Mouse (Mus musculus) layer of hippocampus, adult 9-10 months (tissue): ENCODE results near the gene Mkrn2os.
A peak's percentile ranks its signal among the peaks of the same experiment; 100 is the strongest.

Experiments used
- DNase-seq: peaks from one replicate; pipeline ENCODE4 v3.0.0; 2022; ENCODE audit warnings: low spot score

Gene Mkrn2os

GRCm38 (mm10) chr6:115582328-115583115, 9.9 kb downstream of the Mkrn2os start:
- DNase-seq, result no peak

GRCm38 (mm10) chr6:115580810-115581209, 11.6 kb downstream of the Mkrn2os start:
- no peak for DNase-seq

GRCm38 (mm10) chr6:115577941-115578340, 14.4 kb downstream of the Mkrn2os start:
- no peak for DNase-seq

GRCm38 (mm10) chr6:115577407-115577806, 15.0 kb downstream of the Mkrn2os start:
- DNase-seq, result no peak

DNA sequence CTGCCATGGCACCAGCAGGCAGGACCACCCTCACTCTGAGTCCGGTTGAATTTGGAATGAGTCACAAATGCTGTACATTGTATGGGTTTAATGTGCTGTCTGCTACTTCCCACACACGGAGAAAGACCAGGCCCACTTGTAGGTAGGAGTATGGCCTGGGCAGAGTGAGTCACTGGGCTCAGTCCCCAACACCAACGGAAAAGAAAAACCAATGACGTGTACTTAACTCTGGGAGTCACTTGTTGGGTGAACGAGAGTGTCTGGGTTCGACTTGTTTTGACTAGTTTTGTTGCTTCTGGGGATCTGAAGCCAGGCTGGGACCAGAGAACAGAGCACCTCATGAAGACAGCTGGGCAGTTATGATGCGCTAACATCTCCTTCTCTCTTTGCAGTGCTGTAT, 18.2 kb downstream of the Mkrn2os start:
- DNase-seq, result no peak

DNA sequence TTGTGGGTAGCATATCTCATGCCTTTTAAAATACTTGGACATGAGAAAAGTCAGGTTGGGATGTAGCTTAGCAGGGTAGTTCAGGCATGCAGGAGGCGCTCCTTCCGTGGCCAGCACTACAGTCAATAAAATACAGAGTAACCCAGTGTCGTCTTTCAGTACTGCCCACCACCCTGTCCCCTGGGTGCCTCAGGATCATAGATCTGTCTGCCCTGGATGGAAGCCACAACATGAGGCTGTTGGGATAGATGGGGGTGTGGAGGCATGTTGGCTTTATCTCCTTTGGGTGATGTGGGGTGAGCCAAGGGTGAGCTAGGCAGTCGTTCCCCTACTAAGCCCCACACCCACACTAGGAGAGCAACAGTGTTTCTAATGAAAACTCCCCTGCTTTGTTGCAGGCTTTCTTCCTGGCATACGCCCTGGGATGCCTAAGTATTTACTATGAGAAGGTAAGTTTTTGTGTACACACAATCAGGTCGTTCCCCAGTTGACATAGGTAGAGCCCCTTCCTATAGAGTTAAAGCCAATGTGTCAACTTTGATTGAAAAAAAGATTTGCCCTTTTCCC, 26.8 kb downstream of the Mkrn2os start:
- DNase-seq, result no peak

- no peak for DNase-seq
These were observed 32.4 kb downstream of the Mkrn2os start for GRCm38 (mm10) chr6:115559651-115560632.

DNA sequence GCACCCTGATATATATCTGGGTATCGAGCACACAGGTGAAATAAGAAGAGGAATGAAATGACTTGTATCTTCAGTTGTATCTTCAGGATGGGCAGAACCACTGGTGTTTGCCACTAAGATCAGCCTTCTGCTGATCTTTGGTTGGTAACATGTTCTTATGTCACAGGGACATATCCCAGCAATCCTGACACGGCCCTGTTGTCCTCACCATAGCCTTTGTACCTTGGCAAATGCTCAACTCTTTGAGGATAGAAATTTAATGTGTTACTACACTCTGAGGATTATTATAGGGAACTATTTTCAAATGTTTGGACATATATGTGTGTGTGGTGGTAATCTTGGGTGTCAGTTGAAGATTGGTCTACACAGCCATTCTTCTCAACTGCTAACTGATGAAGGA, 34.2 kb downstream of the Mkrn2os start:
- DNase-seq, result no peak

GRCm38 (mm10) chr6:115555485-115555884, 36.9 kb downstream of the Mkrn2os start:
- no peak for DNase-seq

DNA sequence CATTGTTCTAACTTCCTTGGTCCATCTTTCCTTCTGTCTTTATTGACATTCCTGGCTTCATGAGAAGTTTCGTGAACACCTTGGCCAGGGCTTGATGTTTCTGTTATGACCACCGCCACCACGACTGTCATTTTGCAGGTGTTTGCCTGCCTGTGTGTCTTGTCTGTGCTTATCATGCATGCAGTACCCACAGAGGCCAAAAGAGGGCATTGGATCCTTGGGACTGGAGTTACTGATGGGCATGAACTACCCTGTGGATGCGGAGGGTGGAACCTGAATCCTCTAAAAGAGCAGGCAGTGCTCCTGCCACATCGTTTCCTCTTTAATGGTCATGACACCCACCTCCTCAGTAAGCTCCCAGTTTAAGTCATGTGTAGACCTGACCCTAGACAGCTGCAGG, 46.1 kb downstream of the Mkrn2os start:
- DNase-seq, result no peak

- peak; percentile 90 for DNase-seq
These were observed 47.9 kb downstream of the Mkrn2os start, which contains the start of gene Tsen2 for GRCm38 (mm10) chr6:115544442-115544970. Gene Tsen2 (plus strand): TSS chr6:115544664.

- no peak for DNase-seq
These were observed 50.0 kb downstream of the Mkrn2os start for GRCm38 (mm10) chr6:115542341-115542740.

DNA sequence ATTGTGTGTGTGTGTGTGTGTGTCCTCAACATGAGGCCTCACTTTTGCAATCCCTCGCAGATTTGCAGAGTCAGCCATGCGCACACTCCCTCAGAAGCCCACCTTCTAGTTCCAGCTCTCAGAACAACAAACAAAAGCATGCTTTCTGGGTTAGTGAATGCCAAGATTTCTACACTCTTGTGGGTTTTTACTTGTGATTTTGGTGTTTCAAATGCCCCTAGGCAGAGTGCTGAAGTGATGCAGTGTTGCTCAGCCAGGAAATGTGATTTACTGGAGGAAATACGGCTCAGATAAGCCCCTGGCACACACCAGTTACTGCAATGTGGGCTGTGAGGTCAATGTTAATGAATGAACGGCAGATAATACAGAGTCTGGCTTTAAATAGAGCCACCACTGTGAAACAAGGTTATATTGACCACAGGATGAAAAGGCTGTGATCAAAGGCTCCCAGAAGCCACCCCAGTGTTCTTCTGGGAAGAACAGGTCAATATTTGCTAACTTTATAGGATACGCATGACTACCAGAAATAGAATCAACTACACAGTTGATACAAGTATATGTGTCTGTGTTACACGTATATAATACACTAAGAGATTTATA, 50.6 kb downstream of the Mkrn2os start:
- no peak for DNase-seq

DNA sequence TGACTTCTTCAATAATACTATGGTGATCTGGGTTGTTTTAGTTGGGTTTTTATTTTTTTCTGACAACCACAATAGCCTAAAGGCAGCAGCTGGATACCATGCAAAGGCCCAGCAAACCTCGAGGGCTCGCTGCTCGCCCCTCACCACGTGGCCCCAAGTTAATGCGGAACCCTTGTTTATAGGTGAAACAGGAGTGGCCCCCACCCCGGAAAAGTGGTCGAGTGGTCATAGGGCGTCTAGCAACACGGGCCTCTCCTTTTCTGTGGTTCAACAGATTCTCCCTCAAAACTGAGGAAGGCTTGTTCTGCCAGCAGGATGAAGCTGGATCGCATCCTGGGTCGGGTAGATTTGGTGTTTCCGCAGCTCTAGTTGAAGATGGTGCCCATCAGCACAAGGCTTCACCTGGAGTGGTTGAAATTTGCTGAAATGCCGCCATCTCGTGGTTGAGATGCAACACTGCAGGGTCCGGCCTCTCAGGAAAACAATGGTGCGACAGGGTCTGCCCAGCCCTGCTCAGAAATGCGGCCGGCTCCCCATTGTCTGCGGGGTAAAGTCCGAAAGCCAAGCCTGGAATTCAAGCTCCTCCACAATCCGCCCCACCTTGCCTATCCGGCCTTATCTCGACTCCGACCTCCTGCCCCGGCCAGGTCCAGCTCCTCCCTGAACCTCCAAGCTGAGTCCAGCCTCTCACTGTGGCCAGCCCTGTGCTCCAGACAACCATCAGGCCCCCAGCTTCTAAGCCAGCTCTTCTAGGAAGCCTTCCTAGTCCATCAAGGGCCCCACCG, 53.5 kb downstream of the Mkrn2os start:
- DNase-seq, result peak; percentile 73

GRCm38 (mm10) chr6:115536169-115536568, 56.2 kb downstream of the Mkrn2os start:
- no peak for DNase-seq

- DNase-seq, result no peak
These were observed 57.8 kb downstream of the Mkrn2os start for GRCm38 (mm10) chr6:115534617-115535016.
